Mouse (Mus musculus) lung, embryonic 16.5 days (tissue): ENCODE data around the gene Mfsd4b2. TPM values are rescaled to one million over a fixed set of nuclear protein-coding genes. Genes with fewer than 3 reads are reported as not detected.

Experiments
- ATAC-seq: fragments of 200-750 bp; cut with Nextera tagmentation; 2 replicates; pipeline ENCODE4 v1.8.0; 2017; ENCODE audit warnings: low read depth, mild to moderate bottlenecking, moderate library complexity
- H3K27ac ChIP-seq: fragments of 300-500 bp; sonication (generic); 2 replicates; pipeline ENCODE4 v1.5.1; 2014; ENCODE audit warnings: mild to moderate bottlenecking, control low read depth, low read length
- H3K27me3 ChIP-seq: fragments of 300-500 bp; sonication (generic); 2 replicates; pipeline ENCODE4 v1.6.1; 2014; ENCODE audit warnings: low read depth, low read length, mixed read lengths; ENCODE audit not compliant: control insufficient read depth, insufficient read depth
- H3K36me3 ChIP-seq: fragments of 300-500 bp; sonication (generic); 2 replicates; pipeline ENCODE4 v1.6.1; 2014; ENCODE audit warnings: low read length; ENCODE audit not compliant: control insufficient read depth, insufficient read depth
- H3K4me1 ChIP-seq: fragments of 300-500 bp; sonication (generic); replicated peaks from 2 replicates; pipeline ENCODE4 v1.6.1; 2014; ENCODE audit warnings: low read length, mixed read lengths; ENCODE audit not compliant: control insufficient read depth, insufficient read depth
- H3K4me2 ChIP-seq: fragments of 300-500 bp; sonication (generic); 2 replicates; pipeline ENCODE4 v1.6.1; 2014; ENCODE audit warnings: low read depth, low read length, control low read depth
- H3K4me3 ChIP-seq: fragments of 300-500 bp; sonication (generic); 2 replicates; pipeline ENCODE4 v1.5.1; 2014; ENCODE audit warnings: mild to moderate bottlenecking, low read length, control low read depth
- H3K9ac ChIP-seq: fragments of 300-500 bp; sonication (generic); 2 replicates; pipeline ENCODE4 v1.6.1; 2014; ENCODE audit warnings: low read length, control low read depth
- H3K9me3 ChIP-seq: fragments of 300-500 bp; sonication (generic); 2 replicates; pipeline ENCODE4 v1.6.1; 2016; ENCODE audit warnings: low read length; ENCODE audit not compliant: control insufficient read depth
- WGBS: fragments of 180-500 bp; shearing (Covaris S2); extraction: QIAGEN DNeasy Blood & Tissue Kit; methylation state at CpG from one replicate; pipeline ENCODE4 v1.1.7; 2014; 5-methylcytosine and 5-hydroxymethylcytosine counted together
- polyA plus RNA-seq: library from polyadenylated mRNA; unstranded; fragments of >200 nt; fragmentation: Nextera tagmentation; extraction: Ambion mirVana; gene quantifications from 2 replicates; pipeline ENCODE4 v1.2.1, GENCODE M21; 2015

Mfsd4b2 gene
- polyA plus RNA-seq: not detected in 2 replicates

- ATAC-seq: peak; percentile 73
- H3K4me3 ChIP-seq: peak within 1 kb of the TSS; percentile 47
- WGBS: under 1% methylated on average over 37 of the region's 41 CpGs
- H3K9me3 ChIP-seq: no peaks in the 10 kb centered on the region
- H3K27ac ChIP-seq: no peak within 1 kb of the TSS
- no peaks in the 10 kb centered on the region; the same call in 1 of the 2 replicates for H3K4me1 ChIP-seq
- H3K36me3 ChIP-seq: no peaks in the 10 kb centered on the region
- peaks cover 4% of the 10 kb centered on the region for H3K27me3 ChIP-seq
- H3K4me2 ChIP-seq: peak within 1 kb of the TSS; percentile 77
- H3K9ac ChIP-seq: peak within 1 kb of the TSS; percentile 67
These were observed at the start of gene Mfsd4b2 for GRCm38 (mm10) chr10:39926616-39927139. TSS of gene Mfsd4b2 (minus strand) at chr10:39926923.

GRCm38 (mm10) chr10:39975771-39976170, 49.0 kb upstream of the Mfsd4b2 start:
- H3K4me2 ChIP-seq: no peak overlapping the region
- no peak overlapping the region for H3K4me3 ChIP-seq
- no peak overlapping the region for H3K9ac ChIP-seq
- H3K27me3 ChIP-seq: no peaks in the 10 kb centered on the region
- H3K9me3 ChIP-seq: peaks cover 8% of the 10 kb centered on the region
- no peak for ATAC-seq
- WGBS: 39% methylated on average over 2 of the region's 2 CpGs
- no peak overlapping the region for H3K27ac ChIP-seq
- no peaks in the 10 kb centered on the region for H3K36me3 ChIP-seq
- 0 out of 2 replicates have a peak, but pooled peaks cover 2% of the 10 kb centered on the region for H3K4me1 ChIP-seq

- ATAC-seq: no peak
- Histone ChIP-seq H3K4me1 (0 out of 2 replicates have a peak, but pooled peaks cover 2% of the 10 kb centered on the region), H3K27ac (no peak overlapping the region), H3K4me3 (no peak overlapping the region), H3K9ac (no peak overlapping the region), H3K4me2 (no peak overlapping the region), H3K9me3 (peaks cover 8% of the 10 kb centered on the region), H3K27me3 (no peaks in the 10 kb centered on the region), H3K36me3 (no peaks in the 10 kb centered on the region)
- WGBS: 49% methylated on average over 11 of the region's 11 CpGs
These were observed 48.3 kb upstream of the Mfsd4b2 start for GRCm38 (mm10) chr10:39974982-39975381.

GRCm38 (mm10) chr10:39967512-39967911, 40.8 kb upstream of the Mfsd4b2 start:
- H3K9ac ChIP-seq: no peak overlapping the region
- H3K27me3 ChIP-seq: no peaks in the 10 kb centered on the region
- H3K4me2 ChIP-seq: no peak overlapping the region
- no peaks in the 10 kb centered on the region for H3K4me1 ChIP-seq
- WGBS: 78% methylated on average over 3 of the region's 3 CpGs
- H3K9me3 ChIP-seq: no peaks in the 10 kb centered on the region
- H3K4me3 ChIP-seq: no peak overlapping the region
- no peak overlapping the region for H3K27ac ChIP-seq
- ATAC-seq: no peak
- H3K36me3 ChIP-seq: no peaks in the 10 kb centered on the region

- H3K4me1 ChIP-seq: peaks cover 6% of the 10 kb centered on the region; the same call in 1 of the 2 replicates
- no peaks in the 10 kb centered on the region for H3K9me3 ChIP-seq
- H3K27me3 ChIP-seq: no peaks in the 10 kb centered on the region
- H3K9ac ChIP-seq: no peak overlapping the region
- no peak overlapping the region for H3K4me2 ChIP-seq
- H3K4me3 ChIP-seq: no peak overlapping the region
- no peak overlapping the region for H3K27ac ChIP-seq
- ATAC-seq: no peak
- H3K36me3 ChIP-seq: no peaks in the 10 kb centered on the region
- 24% methylated on average over 1 of the region's 1 CpGs for WGBS
These were observed 35.2 kb upstream of the Mfsd4b2 start for GRCm38 (mm10) chr10:39961906-39962305.

GRCm38 (mm10) chr10:39960441-39960822, 33.7 kb upstream of the Mfsd4b2 start:
- H3K27ac ChIP-seq: no peak overlapping the region
- peak overlapping the region; percentile 64 for H3K4me3 ChIP-seq
- H3K9ac ChIP-seq: no peak overlapping the region
- no peaks in the 10 kb centered on the region for H3K36me3 ChIP-seq
- H3K4me2 ChIP-seq: peak overlapping the region; percentile 99; the same call in 1 of the 2 replicates
- no peaks in the 10 kb centered on the region for H3K27me3 ChIP-seq
- peaks cover 6% of the 10 kb centered on the region; the same call in 1 of the 2 replicates for H3K4me1 ChIP-seq
- peak; percentile 35; the same call in 1 of the 2 replicates for ATAC-seq
- 34% methylated on average over 11 of the region's 11 CpGs for WGBS
- no peaks in the 10 kb centered on the region for H3K9me3 ChIP-seq

- Histone ChIP-seq H3K36me3 (no peaks in the 10 kb centered on the region), H3K27ac (peak within 1 kb of the TSS; percentile 57), H3K9ac (peak within 1 kb of the TSS; percentile 68), H3K9me3 (no peaks in the 10 kb centered on the region), H3K4me1 (peaks cover 6% of the 10 kb centered on the region; the same call in 1 of the 2 replicates), H3K4me2 (peak within 1 kb of the TSS; percentile 99), H3K4me3 (peak within 1 kb of the TSS; percentile 64), H3K27me3 (no peaks in the 10 kb centered on the region)
- ATAC-seq: peak; percentile 100
- WGBS: 1% methylated on average over 38 of the region's 38 CpGs
These were observed 33.2 kb upstream of the Mfsd4b2 start, which contains the start of gene Mfsd4b3 for GRCm38 (mm10) chr10:39959761-39960440. TSS of gene Mfsd4b3 (minus strand) at chr10:39960153.

GRCm38 (mm10) chr10:39958266-39958665, 31.5 kb upstream of the Mfsd4b2 start:
- Histone ChIP-seq H3K36me3 (no peaks in the 10 kb centered on the region), H3K9me3 (no peaks in the 10 kb centered on the region), H3K9ac (no peak overlapping the region), H3K4me1 (peaks cover 6% of the 10 kb centered on the region; the same call in 1 of the 2 replicates), H3K27ac (no peak overlapping the region), H3K4me2 (no peak overlapping the region), H3K27me3 (no peaks in the 10 kb centered on the region), H3K4me3 (no peak overlapping the region)
- no peak for ATAC-seq
- 67% methylated on average over 4 of the region's 4 CpGs for WGBS

GRCm38 (mm10) chr10:39956340-39956878, 29.7 kb upstream of the Mfsd4b2 start:
- Histone ChIP-seq H3K4me1 (peaks cover 6% of the 10 kb centered on the region; the same call in 1 of the 2 replicates), H3K27me3 (no peaks in the 10 kb centered on the region), H3K9me3 (no peaks in the 10 kb centered on the region), H3K4me3 (no peak overlapping the region), H3K9ac (no peak overlapping the region), H3K4me2 (no peak overlapping the region), H3K36me3 (no peaks in the 10 kb centered on the region), H3K27ac (no peak overlapping the region)
- 52% methylated on average over 2 of the region's 2 CpGs for WGBS
- ATAC-seq: no peak
